Mouse (Mus musculus) lung, adult 2 months (tissue): Measurements from ENCODE around the gene 4931409K22Rik.

ENCODE experiments used
- CTCF ChIP-seq: fragments of 200-500 bp; IDR thresholded peaks from 2 replicates; pipeline ENCODE4 v1.5.1; 2011; ENCODE audit warnings: mild to moderate bottlenecking, low read length, control low read depth; ENCODE audit not compliant: insufficient read depth
- POLR2A ChIP-seq: fragments of 200-500 bp; IDR thresholded peaks from 2 replicates; pipeline ENCODE4 v1.6.1; 2011; ENCODE audit warnings: low read depth, mild to moderate bottlenecking, control low read depth, low read length, borderline replicate concordance; ENCODE audit errors: extremely low read depth

GRCm38 (mm10) chr5:24599137-24599536 is 42.5 kb upstream of the 4931409K22Rik start:
- TF ChIP-seq POLR2A (no peak), CTCF (no peak)
